Mouse (Mus musculus): ENCODE measurements around the gene Gm13285. TPM values are rescaled to one million over a fixed set of nuclear protein-coding genes. Genes with fewer than 3 reads are reported as not detected.

Gene Gm13285
- polyA plus RNA-seq, 1 experiment from 2014 or later = 0.17 TPM

- no peaks in the 10 kb centered on the region for H3K36me3 ChIP-seq (ENCODE audit: control insufficient read depth, insufficient read depth, low read length)
- DNase-seq (no peak), ATAC-seq (ENCODE audit: low FRiP score, low TSS enrichment) (no peak)
- H3K9me3 ChIP-seq (ENCODE audit: control insufficient read depth, low read length) = no peaks in the 10 kb centered on the region
- WGBS = 70% methylated on average over 2 of the region's 2 CpGs
- H3K9ac ChIP-seq (replicated peaks; ENCODE audit: low read length) = no peak overlapping the region
- no peak overlapping the region for H3K4me3 ChIP-seq (replicated peaks; ENCODE audit: low read depth, low read length)
- no peaks in the 10 kb centered on the region for H3K27me3 ChIP-seq (ENCODE audit: control insufficient read depth, insufficient read depth, low read length)
- H3K4me2 ChIP-seq (ENCODE audit: low read length) = no peak overlapping the region
- no peaks in the 10 kb centered on the region for H3K4me1 ChIP-seq (ENCODE audit: control insufficient read depth, insufficient read depth, low read length)
- no peak overlapping the region for H3K27ac ChIP-seq (replicated peaks; ENCODE audit: low read depth, low read length)
Observed at GRCm38 (mm10) chr4:88845334-88845733, 45.9 kb downstream of the Gm13285 start.

GRCm38 (mm10) chr4:88849698-88850097 lies 50.2 kb downstream of the Gm13285 start, which contains the start of gene Ifna1:
TSS of gene Ifna1 (plus strand) at chr4:88850087.
- no peak for ATAC-seq (ENCODE audit: low FRiP score, low TSS enrichment)

More at GRCm38 (mm10) chr4:88849698-88850097, 50.2 kb downstream of the Gm13285 start, which contains the start of gene Ifna1:
- no peaks in the 10 kb centered on the region for H3K9me3 ChIP-seq (ENCODE audit: control insufficient read depth, low read length)
- H3K9ac ChIP-seq (replicated peaks; ENCODE audit: low read length) = no peak within 1 kb of the TSS
- H3K36me3 ChIP-seq (ENCODE audit: control insufficient read depth, insufficient read depth, low read length) = no peaks in the 10 kb centered on the region
- no peak within 1 kb of the TSS for H3K27ac ChIP-seq (replicated peaks; ENCODE audit: low read depth, low read length)
- WGBS = 87% methylated on average over 1 of the region's 1 CpGs
- DNase-seq = no peak
- no peak within 1 kb of the TSS for H3K4me3 ChIP-seq (replicated peaks; ENCODE audit: low read depth, low read length)
- H3K4me1 ChIP-seq (ENCODE audit: control insufficient read depth, insufficient read depth, low read length) = no peaks in the 10 kb centered on the region
- H3K27me3 ChIP-seq (ENCODE audit: control insufficient read depth, insufficient read depth, low read length) = no peaks in the 10 kb centered on the region
- no peak within 1 kb of the TSS for H3K4me2 ChIP-seq (ENCODE audit: low read length)

Other genes starting within 250 kb of the Gm13285 start
- not detected in 2 replicates for gene Ifna15, start 241.4 kb upstream of the Gm13285 start, polyA plus RNA-seq (2014; fragmentation: Nextera tagmentation; extraction: Ambion mirVana)
- gene Ifna14, start 227.9 kb upstream of the Gm13285 start, polyA plus RNA-seq (2014; fragmentation: Nextera tagmentation; extraction: Ambion mirVana) = not detected in 2 replicates
- not detected in 2 replicates for gene Ifna9, start 207.3 kb upstream of the Gm13285 start, polyA plus RNA-seq (2014; fragmentation: Nextera tagmentation; extraction: Ambion mirVana)
- not detected in 2 replicates for gene Ifna12, start 196.3 kb upstream of the Gm13285 start, polyA plus RNA-seq (2014; fragmentation: Nextera tagmentation; extraction: Ambion mirVana)
- not detected in 2 replicates for gene C87499, start 165.3 kb upstream of the Gm13285 start, polyA plus RNA-seq (2014; fragmentation: Nextera tagmentation; extraction: Ambion mirVana)
- not detected in 2 replicates for gene Ifna13, start 155.2 kb upstream of the Gm13285 start, polyA plus RNA-seq (2014; fragmentation: Nextera tagmentation; extraction: Ambion mirVana)
- not detected in 2 replicates for gene Ifna16, start 122.7 kb upstream of the Gm13285 start, polyA plus RNA-seq (2014; fragmentation: Nextera tagmentation; extraction: Ambion mirVana)
- gene Ifna2, start 115.8 kb upstream of the Gm13285 start, polyA plus RNA-seq (2014; fragmentation: Nextera tagmentation; extraction: Ambion mirVana) = not detected in 2 replicates
- gene Ifnab, start 108.3 kb upstream of the Gm13285 start, polyA plus RNA-seq (2014; fragmentation: Nextera tagmentation; extraction: Ambion mirVana) = not detected in 2 replicates
- 1.8 and 2.2 TPM in 2 replicates for gene Gm26566, start 77.9 kb upstream of the Gm13285 start, polyA plus RNA-seq (2014; fragmentation: Nextera tagmentation; extraction: Ambion mirVana)
- gene Klhl9, start 77.2 kb upstream of the Gm13285 start, polyA plus RNA-seq (2014; fragmentation: Nextera tagmentation; extraction: Ambion mirVana) = 137 and 177 TPM in 2 replicates
- gene Gm13271, start 44.8 kb upstream of the Gm13285 start, polyA plus RNA-seq (2014; fragmentation: Nextera tagmentation; extraction: Ambion mirVana) = not detected in 2 replicates
- not detected in 2 replicates for gene Gm13283, start 39.5 kb upstream of the Gm13285 start, polyA plus RNA-seq (2014; fragmentation: Nextera tagmentation; extraction: Ambion mirVana)
- not detected in 2 replicates for gene Gm13290, start 25.8 kb upstream of the Gm13285 start, polyA plus RNA-seq (2014; fragmentation: Nextera tagmentation; extraction: Ambion mirVana)
- not detected in 2 replicates for gene Gm13289, start 22.7 kb upstream of the Gm13285 start, polyA plus RNA-seq (2014; fragmentation: Nextera tagmentation; extraction: Ambion mirVana)
- not detected in 2 replicates for gene Gm13272, start 19.8 kb upstream of the Gm13285 start, polyA plus RNA-seq (2014; fragmentation: Nextera tagmentation; extraction: Ambion mirVana)
- gene Ifnz, start 17.5 kb upstream of the Gm13285 start, polyA plus RNA-seq (2014; fragmentation: Nextera tagmentation; extraction: Ambion mirVana) = not detected in 2 replicates
- gene Gm13276, start 14.0 kb upstream of the Gm13285 start, polyA plus RNA-seq (2014; fragmentation: Nextera tagmentation; extraction: Ambion mirVana) = not detected in 2 replicates
- gene Gm13277, start 11.0 kb upstream of the Gm13285 start, polyA plus RNA-seq (2014; fragmentation: Nextera tagmentation; extraction: Ambion mirVana) = not detected in 2 replicates
- not detected in 2 replicates for gene Gm13278, start 8.1 kb upstream of the Gm13285 start, polyA plus RNA-seq (2014; fragmentation: Nextera tagmentation; extraction: Ambion mirVana)
- gene Gm13275, start 5.2 kb upstream of the Gm13285 start, polyA plus RNA-seq (2014; fragmentation: Nextera tagmentation; extraction: Ambion mirVana) = not detected in 2 replicates
- not detected in 2 replicates for gene Gm13279, start 2.3 kb upstream of the Gm13285 start, polyA plus RNA-seq (2014; fragmentation: Nextera tagmentation; extraction: Ambion mirVana)
- not detected in 2 replicates for gene Gm13287, start 3.6 kb downstream of the Gm13285 start, polyA plus RNA-seq (2014; fragmentation: Nextera tagmentation; extraction: Ambion mirVana)
- gene Gm13288, start 5.9 kb downstream of the Gm13285 start, polyA plus RNA-seq (2014; fragmentation: Nextera tagmentation; extraction: Ambion mirVana) = 0.08 TPM in 1 of 2 replicates, not detected in the other
- not detected in 2 replicates for gene Ifna7, start 16.6 kb downstream of the Gm13285 start, polyA plus RNA-seq (2014; fragmentation: Nextera tagmentation; extraction: Ambion mirVana)
- gene Ifna11, start 20.3 kb downstream of the Gm13285 start, polyA plus RNA-seq (2014; fragmentation: Nextera tagmentation; extraction: Ambion mirVana) = not detected in 2 replicates
- gene Ifna6, start 27.8 kb downstream of the Gm13285 start, polyA plus RNA-seq (2014; fragmentation: Nextera tagmentation; extraction: Ambion mirVana) = not detected in 2 replicates
- not detected in 2 replicates for gene Ifna5, start 35.9 kb downstream of the Gm13285 start, polyA plus RNA-seq (2014; fragmentation: Nextera tagmentation; extraction: Ambion mirVana)
- gene Ifna4, start 42.2 kb downstream of the Gm13285 start, polyA plus RNA-seq (2014; fragmentation: Nextera tagmentation; extraction: Ambion mirVana) = not detected in 2 replicates
- gene Ifna1, start 50.4 kb downstream of the Gm13285 start, polyA plus RNA-seq (2014; fragmentation: Nextera tagmentation; extraction: Ambion mirVana) = not detected in 2 replicates
- not detected in 2 replicates for gene Ifne, start 80.5 kb downstream of the Gm13285 start, polyA plus RNA-seq (2014; fragmentation: Nextera tagmentation; extraction: Ambion mirVana)